Mouse (Mus musculus) C2C12 (cell line): ENCODE results near the gene Sdk2.

Experiments used
- CTCF ChIP-seq: IDR thresholded peaks from one replicate; pipeline ENCODE4 v1.5.1; 2011; ENCODE audit not compliant: control insufficient read depth, insufficient read depth, insufficient read length
- FOSL1 ChIP-seq: IDR thresholded peaks from one replicate; pipeline ENCODE4 v1.8.0; 2011; ENCODE audit warnings: mild to moderate bottlenecking, low read length; ENCODE audit not compliant: poor library complexity, insufficient read depth, severe bottlenecking
- MAX ChIP-seq: IDR thresholded peaks from one replicate; pipeline ENCODE4 v1.6.1; 2011; ENCODE audit warnings: mild to moderate bottlenecking, control low read depth
- MYOG ChIP-seq: IDR thresholded peaks from one replicate; pipeline ENCODE4 v1.6.1; 2011; ENCODE audit not compliant: control insufficient read depth, insufficient read length; ENCODE audit errors: extremely low read depth

GRCm38 (mm10) chr11:113819001-113819400 lies 247.8 kb downstream of the Sdk2 start:
- no peak for TF ChIP-seq CTCF
- no peak for TF ChIP-seq FOSL1
- TF ChIP-seq MYOG = no peak
- TF ChIP-seq MAX = no peak
